Mouse (Mus musculus): ENCODE measurements at regions not wholly inside any gene's neighbourhood (a gene's known extent, or its start where the extent isn't known, plus 50 kb on each side); places are given as distances from the start of the nearest gene placed in this dataset.
"Not testable (repeated sequence)": the region's sequence is repeated elsewhere in the genome, so short reads cannot be mapped to it uniquely, and the experiment has no call there.

- DNase-seq (ENCODE audit: low spot score in 2 of 2) = no peak
Observed at GRCm38 (mm10) chr19:35034408-35034807, 112.2 kb downstream of the Kif20b start.

DNA sequence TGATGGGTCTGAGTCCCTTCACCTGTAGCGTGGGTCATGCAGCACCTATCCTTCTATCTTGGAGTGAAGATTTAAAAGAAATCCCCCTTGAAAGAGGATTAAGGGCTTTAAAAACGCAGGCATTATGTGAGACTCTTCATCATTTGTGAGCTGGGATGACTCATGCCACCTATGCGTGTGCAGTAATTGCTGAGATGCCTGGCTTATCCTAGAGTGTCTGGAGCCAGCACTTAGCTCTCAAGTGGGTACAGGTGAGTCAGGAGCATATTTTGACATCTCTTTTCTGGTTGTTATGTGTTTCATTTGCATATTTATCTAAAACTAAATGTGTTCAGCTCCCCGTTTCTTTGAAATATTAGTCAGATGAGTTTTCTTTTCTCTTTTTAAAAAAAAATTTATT, 123.4 kb downstream of the Kif20b start:
- no peak for DNase-seq (ENCODE audit: low spot score in 2 of 2)

- no peak for DNase-seq (ENCODE audit: low spot score in 2 of 2)
Observed at GRCm38 (mm10) chr19:35066352-35066935, 144.3 kb downstream of the Kif20b start.

GRCm38 (mm10) chr19:35081126-35081525, 159.0 kb downstream of the Kif20b start:
- no peak for DNase-seq (ENCODE audit: low spot score in 2 of 2)

- DNase-seq (ENCODE audit: low spot score in 2 of 2) = no peak
Observed at GRCm38 (mm10) chr19:35101244-35101643, 179.1 kb downstream of the Kif20b start.

DNA sequence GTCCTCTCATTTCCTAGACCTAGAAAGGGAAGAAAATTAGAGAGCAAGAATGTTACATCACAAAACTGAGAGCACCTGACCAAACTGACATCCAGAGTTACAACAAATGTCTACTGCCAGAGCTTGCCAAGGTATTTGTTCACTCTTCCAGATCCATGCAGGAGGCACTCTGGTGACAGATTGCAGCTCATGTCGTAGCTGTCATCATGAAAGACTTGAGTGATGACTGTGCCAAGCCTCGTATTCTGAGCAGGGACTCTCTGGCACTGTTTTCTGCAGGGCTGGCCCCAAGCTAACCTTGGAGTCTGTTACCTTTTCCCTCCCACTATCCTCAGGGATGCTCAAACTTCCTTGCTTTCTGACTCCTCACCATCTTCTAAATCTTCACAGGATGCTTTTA, 192.2 kb downstream of the Kif20b start:
- DNase-seq (ENCODE audit: low spot score in 2 of 2) = no peak

DNA sequence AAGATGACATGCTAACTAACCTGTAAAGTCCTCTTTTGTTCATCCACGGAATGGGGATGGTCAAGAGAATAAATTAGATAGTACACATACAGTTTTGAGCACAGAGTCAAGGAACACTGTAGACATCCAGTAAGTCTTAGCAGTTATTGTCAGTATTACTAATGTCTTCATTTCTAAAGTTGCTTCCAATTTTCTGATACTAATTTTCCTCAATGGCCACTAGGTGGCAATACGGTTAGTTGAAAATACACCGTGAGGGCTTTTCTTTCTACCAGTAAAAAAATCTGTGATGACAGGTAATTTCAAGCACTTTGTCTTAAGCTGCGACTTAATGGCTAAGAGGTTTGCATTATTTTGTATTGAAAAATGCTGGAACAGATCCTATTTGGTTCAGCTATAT, 203.1 kb downstream of the Kif20b start:
- no peak for DNase-seq (ENCODE audit: low spot score in 2 of 2)

- no peak for DNase-seq (ENCODE audit: low spot score in 2 of 2)
Observed at GRCm38 (mm10) chr19:35126594-35127051, 204.5 kb downstream of the Kif20b start.

GRCm38 (mm10) chr19:35128104-35128503, 205.9 kb downstream of the Kif20b start:
- no peak for DNase-seq (ENCODE audit: low spot score in 2 of 2)

DNA sequence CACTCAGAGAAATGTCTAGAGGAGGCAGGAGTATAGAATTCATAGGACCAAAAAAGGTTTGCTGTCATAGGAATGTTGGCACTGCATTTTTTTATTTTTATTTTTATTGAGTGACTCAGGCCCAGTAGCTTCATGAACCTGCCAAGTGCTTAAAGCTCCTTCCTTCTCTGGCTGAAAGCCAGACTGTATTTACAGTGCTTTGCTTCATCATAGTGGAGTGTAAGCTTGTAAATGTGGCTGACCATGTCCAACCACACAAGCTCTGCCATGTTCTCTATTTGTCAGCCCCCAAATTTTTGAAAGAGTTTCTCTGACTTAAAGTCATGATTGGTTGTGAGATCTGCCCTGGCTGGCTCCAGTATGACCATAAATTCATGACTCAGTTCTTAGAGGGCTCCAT, 221.0 kb downstream of the Kif20b start:
- DNase-seq (ENCODE audit: low spot score in 2 of 2) = no peak

GRCm38 (mm10) chr19:35143781-35144180, 221.6 kb downstream of the Kif20b start:
- no peak for DNase-seq (ENCODE audit: low spot score in 2 of 2)

- DNase-seq (ENCODE audit: low spot score in 2 of 2) = not testable (repeated sequence)
Observed at GRCm38 (mm10) chr19:35149476-35149875, 227.3 kb downstream of the Kif20b start.

DNA sequence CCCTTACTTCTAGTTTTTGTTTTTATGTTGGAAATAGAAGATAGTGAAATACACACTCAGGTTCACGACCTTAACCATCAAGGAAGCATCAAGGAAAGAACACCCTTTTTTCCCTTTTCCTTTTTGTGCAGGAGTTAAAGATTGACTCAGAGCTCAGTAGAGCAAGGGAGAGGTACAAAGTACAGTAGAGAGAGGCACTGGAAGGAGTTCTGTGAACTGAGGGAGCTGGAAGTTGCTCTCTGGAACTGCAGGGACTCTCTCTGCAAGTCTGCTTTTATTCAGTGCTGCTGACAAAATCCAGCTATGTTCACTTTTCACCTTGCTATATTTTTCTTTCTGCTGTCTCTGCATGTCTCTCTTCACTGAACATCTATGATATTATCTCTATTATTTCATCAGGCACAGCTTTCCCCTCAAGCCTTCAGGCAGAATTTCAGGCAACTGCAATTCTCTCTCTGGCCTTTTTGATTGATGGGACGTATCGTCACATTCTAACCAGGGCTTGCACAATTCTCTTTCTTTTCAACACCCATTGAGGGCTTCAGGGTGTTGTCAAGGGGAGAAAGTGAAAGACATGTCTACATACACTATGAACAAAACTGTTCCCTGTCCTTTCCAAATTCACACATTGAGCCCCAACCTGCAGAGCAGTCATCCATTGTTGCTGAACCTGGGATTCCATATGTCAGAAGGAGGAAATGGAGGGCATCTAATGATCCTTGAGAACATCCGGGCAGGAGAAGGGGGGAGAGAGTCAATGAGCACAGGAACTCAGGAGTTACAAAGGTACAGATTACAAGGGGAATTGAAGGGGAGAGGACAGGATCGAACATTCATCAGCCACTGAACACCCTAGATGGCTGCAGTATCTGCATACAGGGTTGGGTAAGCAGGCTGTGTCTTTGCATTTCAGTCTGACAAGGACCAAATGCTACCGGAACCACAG, 228.9 kb downstream of the Kif20b start:
- no peak for DNase-seq (ENCODE audit: low spot score in 2 of 2)

DNA sequence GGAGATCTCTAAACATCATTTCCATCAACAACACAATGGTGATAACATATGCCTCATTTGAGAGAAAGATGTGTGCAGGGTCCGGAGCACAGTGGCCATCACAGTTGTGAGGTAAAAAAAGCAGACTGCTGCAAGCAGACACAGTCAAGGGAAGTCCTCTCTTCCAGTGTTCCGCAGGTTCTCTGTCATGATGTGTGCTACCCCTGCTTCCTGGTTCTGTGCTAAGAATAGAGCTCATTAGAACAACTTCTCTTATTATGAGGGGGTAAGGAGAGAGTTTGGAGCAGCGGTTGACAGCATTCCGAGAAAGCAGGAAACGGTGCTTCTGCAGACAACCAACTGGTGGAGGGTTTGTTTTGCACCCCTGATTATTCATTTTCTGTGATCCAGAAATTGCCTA, 229.7 kb downstream of the Kif20b start:
- no peak for DNase-seq (ENCODE audit: low spot score in 2 of 2)

DNA sequence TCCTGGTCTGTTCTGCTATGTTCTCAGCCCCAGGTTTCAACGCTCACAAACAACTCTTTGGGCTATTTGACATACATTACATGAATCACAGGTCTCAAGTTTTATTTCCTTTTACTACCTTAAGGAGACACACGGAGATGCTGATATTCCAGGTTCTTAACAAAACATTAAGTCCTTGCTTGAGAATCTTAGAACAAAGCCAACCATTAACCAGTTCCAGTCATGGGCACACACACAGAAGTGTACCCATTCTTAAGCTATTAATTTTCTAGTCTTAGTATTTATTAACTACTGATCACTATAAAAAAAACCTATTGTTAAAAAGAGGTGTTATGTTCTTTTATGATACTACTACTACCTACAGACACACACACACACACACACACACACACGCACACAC, 235.7 kb downstream of the Kif20b start:
- DNase-seq (ENCODE audit: low spot score in 2 of 2) = no peak

DNA sequence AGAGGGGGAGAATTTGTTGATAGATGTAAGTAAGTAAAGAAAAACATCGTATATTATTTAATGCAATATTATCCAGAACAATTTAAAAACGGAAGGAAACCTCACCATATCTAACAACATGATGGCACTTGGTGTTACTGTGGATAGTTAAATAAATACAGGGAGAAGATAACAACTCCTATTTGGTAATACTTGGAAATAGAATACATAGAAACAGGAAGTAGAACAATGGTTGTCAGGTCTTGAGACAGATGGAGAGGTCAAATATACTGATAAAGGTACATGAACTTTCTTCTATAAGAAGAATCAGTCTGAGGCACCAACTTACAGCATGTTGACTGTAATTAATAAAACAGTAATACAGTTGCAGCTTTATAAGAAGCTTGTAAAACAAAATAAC, 242.6 kb downstream of the Kif20b start:
- DNase-seq (ENCODE audit: low spot score in 2 of 2) = no peak

GRCm38 (mm10) chr19:35170554-35170953, 248.4 kb downstream of the Kif20b start:
- DNase-seq (ENCODE audit: low spot score in 2 of 2) = no peak

DNA sequence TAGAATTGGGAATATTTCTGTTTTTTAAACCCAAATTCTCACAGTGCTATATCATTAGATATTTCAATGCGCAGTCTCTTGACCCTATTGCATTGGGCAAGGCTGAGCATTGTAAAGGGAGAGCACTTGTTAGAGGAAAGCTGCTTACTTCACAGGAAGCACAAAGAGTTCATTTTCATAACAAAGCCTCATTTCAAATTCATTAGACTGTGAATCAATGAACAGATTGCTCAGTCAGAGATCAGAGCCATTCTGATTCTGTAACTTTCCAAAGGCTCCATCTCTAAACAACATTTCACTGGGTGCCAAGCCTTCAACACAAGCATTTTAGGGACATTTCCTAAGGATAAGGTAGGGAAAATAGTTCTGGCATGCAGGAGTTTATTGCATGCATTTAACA, 257.9 kb downstream of the Kif20b start:
- no peak for DNase-seq (ENCODE audit: low spot score in 2 of 2)

- no peak for DNase-seq (ENCODE audit: low spot score in 2 of 2)
Observed at GRCm38 (mm10) chr19:35205557-35206239, 283.5 kb downstream of the Kif20b start.

DNA sequence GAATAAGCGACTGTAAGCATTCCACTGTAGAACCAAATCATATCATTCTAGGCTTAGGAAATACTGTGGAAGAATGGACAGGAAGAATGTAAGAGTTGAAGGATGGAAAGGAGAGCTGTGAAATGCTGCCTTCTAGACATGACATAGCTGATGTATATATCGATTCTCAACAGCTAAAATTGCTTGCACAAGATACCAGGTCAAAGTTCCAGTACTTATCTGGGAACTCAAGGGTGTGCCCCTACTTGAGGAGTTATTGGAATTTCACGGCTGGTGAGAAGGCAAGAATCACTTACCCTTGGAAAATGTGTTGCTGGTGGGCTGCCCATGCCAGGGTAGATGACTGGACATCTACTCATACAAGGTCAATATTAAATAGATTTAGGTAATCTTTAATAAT, 322.0 kb downstream of the Kif20b start:
- no peak for DNase-seq (ENCODE audit: low spot score in 2 of 2)

GRCm38 (mm10) chr19:35247531-35247930, 325.4 kb downstream of the Kif20b start:
- no peak for DNase-seq (ENCODE audit: low spot score in 2 of 2)

GRCm38 (mm10) chr19:35258634-35259033, 336.5 kb downstream of the Kif20b start:
- DNase-seq (ENCODE audit: low spot score in 2 of 2) = not testable (repeated sequence)

DNA sequence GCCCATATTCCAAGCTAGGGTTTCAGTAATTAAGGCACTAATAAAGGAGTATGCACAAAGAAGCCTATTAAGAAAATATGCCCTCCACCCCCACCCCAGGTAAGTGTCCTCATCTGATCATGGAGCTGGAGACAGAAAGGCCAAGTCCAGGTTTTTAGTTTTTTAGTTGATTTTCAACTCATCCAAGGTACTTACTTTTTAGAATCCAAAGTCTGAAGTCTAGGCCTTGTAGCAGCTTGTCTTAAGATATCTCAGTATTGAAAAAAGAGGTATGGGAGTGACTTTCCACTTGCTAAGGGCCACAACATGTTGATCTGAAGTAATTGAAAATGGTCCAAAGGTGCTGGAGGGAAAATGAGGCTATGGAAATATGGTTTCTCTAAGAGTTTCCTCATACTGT, 340.9 kb downstream of the Kif20b start:
- DNase-seq (ENCODE audit: low spot score in 2 of 2) = no peak

All from right cerebral cortex, postnatal 10 days (tissue).